In the genomic region with DNA sequence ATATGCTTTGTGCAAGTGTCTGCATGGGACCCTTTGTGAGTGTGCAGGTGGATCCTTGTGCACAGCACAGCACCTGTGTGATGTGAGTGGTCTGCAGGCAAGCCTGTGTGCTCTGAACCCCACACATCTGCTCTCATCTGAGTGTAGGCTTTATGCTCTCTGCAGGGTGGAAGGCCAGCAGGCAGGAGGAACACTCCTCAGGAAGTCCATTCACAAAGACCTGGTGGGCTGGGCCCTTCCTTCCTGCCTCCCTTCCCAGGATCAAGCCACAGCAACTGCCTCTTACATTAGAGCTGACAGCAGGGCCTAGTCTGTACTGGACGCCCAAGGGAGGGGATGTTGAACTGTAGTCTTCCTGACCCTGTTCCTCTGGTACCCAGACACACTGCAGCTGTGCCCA, we compare ENCODE assay signal across 7 mouse cellular contexts. TPM values are rescaled to one million over a fixed set of nuclear protein-coding genes. Genes with fewer than 3 reads are reported as not detected.
DNase-seq lines count a peak whose midpoint lies in the region; ATAC-seq and TF ChIP-seq lines count a peak whose summit lies in the region.

No protein-coding gene starts in this region.

- 53% methylated on average over 1 of the region's 1 CpGs for WGBS in heart, embryonic 15.5 days
- 60% methylated on average over 1 of the region's 1 CpGs for WGBS in liver, adult 2 months
- 63% methylated on average over 1 of the region's 1 CpGs for WGBS in hindbrain, embryonic 13.5 days

- no peak for TF ChIP-seq POLR2A in liver, adult 2 months (IDR thresholded peaks at IDR 0.05; ENCODE audit: extremely low read depth, insufficient read depth, low read length)

- H3K27ac ChIP-seq in heart, embryonic 15.5 days = peak overlapping the region; percentile 73
- H3K27ac ChIP-seq in liver, adult 2 months (replicated peaks; ENCODE audit: insufficient read depth, low read depth, low read length) = peak overlapping the region; percentile 47
- no peak overlapping the region for H3K27ac ChIP-seq in hindbrain, embryonic 13.5 days

- no peak overlapping the region for H3K9ac ChIP-seq in heart, embryonic 15.5 days
- no peak overlapping the region for H3K9ac ChIP-seq in liver, adult 2 months (ENCODE audit: low read depth, low read length)
- H3K9ac ChIP-seq in hindbrain, embryonic 13.5 days = no peak overlapping the region

- no peak for TF ChIP-seq CTCF in liver, adult 2 months (IDR thresholded peaks at IDR 0.05; ENCODE audit: low read depth, low read length)

- H3K4me3 ChIP-seq in heart, embryonic 15.5 days = no peak overlapping the region
- no peak overlapping the region for H3K4me3 ChIP-seq in liver, adult 2 months (ENCODE audit: insufficient read depth, low read depth, low read length)
- no peak overlapping the region for H3K4me3 ChIP-seq in hindbrain, embryonic 13.5 days

- no peaks in the 10 kb centered on the region for H3K27me3 ChIP-seq in heart, embryonic 15.5 days
- no peaks in the 10 kb centered on the region for H3K27me3 ChIP-seq in liver, adult 2 months (ENCODE audit: control insufficient read depth, insufficient read depth, low read length)
- H3K27me3 ChIP-seq in hindbrain, embryonic 13.5 days = no peaks in the 10 kb centered on the region

- ATAC-seq in heart, embryonic 15.5 days (replicated peaks; ENCODE audit: insufficient number of reproducible peaks, insufficient read depth, low FRiP score, low read depth) = peak; percentile 54
- ATAC-seq in hindbrain, embryonic 13.5 days (ENCODE audit: low FRiP score) = no peak

- DNase-seq in spleen, postnatal 10 days (ENCODE audit: low spot score in 2 of 2) = peak; percentile 27 to 36
- DNase-seq in spleen, adult 12 weeks (ENCODE audit: low spot score) = no peak
- no peak for DNase-seq in liver, adult 2 months (ENCODE audit: extremely low read depth, low read depth, low spot score)
- DNase-seq in urinary bladder, postnatal 14 days (ENCODE audit: low spot score) = peak; percentile 2
- no peak for DNase-seq in cerebellum, adult 11 months

- H3K36me3 ChIP-seq in heart, embryonic 15.5 days = no peaks in the 10 kb centered on the region
- H3K36me3 ChIP-seq in liver, adult 2 months (ENCODE audit: control insufficient read depth, insufficient read depth, low read length) = no peaks in the 10 kb centered on the region
- no peaks in the 10 kb centered on the region for H3K36me3 ChIP-seq in hindbrain, embryonic 13.5 days

- no peak overlapping the region for H3K4me2 ChIP-seq in heart, embryonic 15.5 days
- no peak overlapping the region for H3K4me2 ChIP-seq in hindbrain, embryonic 13.5 days

- H3K4me1 ChIP-seq in heart, embryonic 15.5 days (replicated peaks) = peaks cover 44% of the 10 kb centered on the region
- no peaks in the 10 kb centered on the region for H3K4me1 ChIP-seq in liver, adult 2 months (ENCODE audit: control insufficient read depth, insufficient read depth, low read length)
- H3K4me1 ChIP-seq in hindbrain, embryonic 13.5 days (replicated peaks) = no peaks in the 10 kb centered on the region

- no peaks in the 10 kb centered on the region for H3K9me3 ChIP-seq in heart, embryonic 15.5 days (replicated peaks)
- no peaks in the 10 kb centered on the region for H3K9me3 ChIP-seq in hindbrain, embryonic 13.5 days

- H3K79me2 ChIP-seq in liver, adult 2 months (ENCODE audit: control insufficient read depth, insufficient read depth, low read length) = no peaks in the 10 kb centered on the region

RNA-seq across cellular contexts. Expression of a gene that starts 1.1 kb away (rescaled TPM):
- not detected in 2 replicates for polyA plus RNA-seq in heart, embryonic 15.5 days (2015; fragmentation: Nextera tagmentation; extraction: Ambion mirVana)
- total RNA-seq in liver, adult 2 months (2014; rRNA removed) = not detected in 2 replicates
- polyA plus RNA-seq in liver, adult 2 months (2012; rRNA removed) = not detected in 2 replicates
- not detected in 2 replicates for polyA plus RNA-seq in hindbrain, embryonic 13.5 days (2015; fragmentation: Nextera tagmentation; extraction: Ambion mirVana)

RNA-seq across cellular contexts. Expression of a gene that starts 7.3 kb away (rescaled TPM):
- polyA plus RNA-seq in heart, embryonic 15.5 days (2015; fragmentation: Nextera tagmentation; extraction: Ambion mirVana) = 10.0 and 11.4 TPM in 2 replicates
- 0.87 and 1.0 TPM in 2 replicates for total RNA-seq in liver, adult 2 months (2014; rRNA removed)
- polyA plus RNA-seq in liver, adult 2 months (2012; rRNA removed) = 0.67 and 1.1 TPM in 2 replicates
- polyA plus RNA-seq in hindbrain, embryonic 13.5 days (2015; fragmentation: Nextera tagmentation; extraction: Ambion mirVana) = 3.9 and 4.6 TPM in 2 replicates

RNA-seq across cellular contexts. Expression of a gene that starts 25.5 kb away (rescaled TPM):
- 59.5 and 71.3 TPM in 2 replicates for polyA plus RNA-seq in heart, embryonic 15.5 days (2015; fragmentation: Nextera tagmentation; extraction: Ambion mirVana)
- 3.4 and 3.6 TPM in 2 replicates for total RNA-seq in liver, adult 2 months (2014; rRNA removed)
- polyA plus RNA-seq in liver, adult 2 months (2012; rRNA removed) = 16.6 and 20.3 TPM in 2 replicates
- polyA plus RNA-seq in hindbrain, embryonic 13.5 days (2015; fragmentation: Nextera tagmentation; extraction: Ambion mirVana) = 94.3 and 94.6 TPM in 2 replicates

RNA-seq across cellular contexts. Expression of a gene that starts 45.5 kb away (rescaled TPM):
- 7.5 and 10.7 TPM in 2 replicates for polyA plus RNA-seq in heart, embryonic 15.5 days (2015; fragmentation: Nextera tagmentation; extraction: Ambion mirVana)
- total RNA-seq in liver, adult 2 months (2014; rRNA removed) = 27.3 and 27.5 TPM in 2 replicates
- 35.2 and 40.5 TPM in 2 replicates for polyA plus RNA-seq in liver, adult 2 months (2012; rRNA removed)
- 13.3 and 13.4 TPM in 2 replicates for polyA plus RNA-seq in hindbrain, embryonic 13.5 days (2015; fragmentation: Nextera tagmentation; extraction: Ambion mirVana)

RNA-seq across cellular contexts. Expression of a gene that starts 47.8 kb away (rescaled TPM):
- polyA plus RNA-seq in heart, embryonic 15.5 days (2015; fragmentation: Nextera tagmentation; extraction: Ambion mirVana) = 0.43 and 0.61 TPM in 2 replicates
- 4.5 and 5.6 TPM in 2 replicates for total RNA-seq in liver, adult 2 months (2014; rRNA removed)
- polyA plus RNA-seq in liver, adult 2 months (2012; rRNA removed) = 3.2 and 9.9 TPM in 2 replicates
- polyA plus RNA-seq in hindbrain, embryonic 13.5 days (2015; fragmentation: Nextera tagmentation; extraction: Ambion mirVana) = 0.18 and 0.23 TPM in 2 replicates

Comparison
In these comparisons a context has a peak if more than half of its experiments do, and no peak if none do; other contexts are left out.
1. DNase-seq: peak in spleen, postnatal 10 days (2 of 2) and urinary bladder, postnatal 14 days (single experiment); none in spleen, adult 12 weeks (single experiment), liver, adult 2 months (single experiment) and cerebellum, adult 11 months (single experiment).